8 mouse cellular contexts compared by ENCODE assay signal in genomic region chr1:180256138-180256674, GRCm38 (mm10). TPM values are rescaled to one million over a fixed set of nuclear protein-coding genes. Genes with fewer than 3 reads are reported as not detected.
A peak's percentile ranks its signal among the peaks of the same experiment; 100 is the strongest.
DNase-seq lines count a peak whose midpoint lies in the region; ATAC-seq and TF ChIP-seq lines count a peak whose summit lies in the region.

No protein-coding gene starts in this region.

- no peaks in the 10 kb centered on the region for H3K27me3 ChIP-seq in embryonic facial prominence, embryonic 15.5 days
- peaks cover 22% of the 10 kb centered on the region for H3K27me3 ChIP-seq in heart, embryonic 10.5 days (ENCODE audit: insufficient read depth, poor library complexity, severe bottlenecking)
- H3K27me3 ChIP-seq in kidney, embryonic 15.5 days, result no peaks in the 10 kb centered on the region

- H3K27ac ChIP-seq in bone marrow, adult 2 months (ENCODE audit: control insufficient read depth, insufficient read depth, low read depth, low read length, poor library complexity), result peak overlapping the region; percentile 86
- peak overlapping the region; percentile 80 for H3K27ac ChIP-seq in embryonic facial prominence, embryonic 15.5 days (replicated peaks)
- H3K27ac ChIP-seq in heart, embryonic 10.5 days, result peak overlapping the region; percentile 91
- H3K27ac ChIP-seq in kidney, embryonic 15.5 days, result peak overlapping the region; percentile 88

- WGBS in bone marrow, adult 2 months, result under 1% methylated on average over 38 of the region's 39 CpGs
- WGBS in embryonic facial prominence, embryonic 15.5 days, result under 1% methylated on average over 39 of the region's 39 CpGs
- WGBS in heart, embryonic 10.5 days, result under 1% methylated on average over 39 of the region's 39 CpGs
- WGBS in kidney, embryonic 15.5 days, result under 1% methylated on average over 31 of the region's 39 CpGs

- no peaks in the 10 kb centered on the region for H3K36me3 ChIP-seq in embryonic facial prominence, embryonic 15.5 days
- H3K36me3 ChIP-seq in heart, embryonic 10.5 days, result no peaks in the 10 kb centered on the region
- H3K36me3 ChIP-seq in kidney, embryonic 15.5 days, result no peaks in the 10 kb centered on the region

- H3K9ac ChIP-seq in embryonic facial prominence, embryonic 15.5 days, result peak overlapping the region; percentile 72
- H3K9ac ChIP-seq in kidney, embryonic 15.5 days, result peak overlapping the region; percentile 84

- DNase-seq in 416B (ENCODE audit: low read depth) (peak; percentile 94), liver (peak; percentile 99)
- DNase-seq in heart, embryonic 10.5 days (ENCODE audit: low spot score), result peak; percentile 95
- DNase-seq in spleen, postnatal 4 days (ENCODE audit: low spot score in 2 of 2), result peak; percentile 100

- 0 out of 2 replicates have a peak, but pooled peaks have one; percentile 1 for TF ChIP-seq CTCF in bone marrow, adult 2 months (IDR thresholded peaks at IDR 0.05; ENCODE audit: control insufficient read depth, insufficient read depth, low read length)

- peak; percentile 87 for TF ChIP-seq POLR2A in bone marrow, adult 2 months (IDR thresholded peaks at IDR 0.05; ENCODE audit: borderline replicate concordance, control insufficient read depth, low read depth, low read length)

- ATAC-seq in embryonic facial prominence, embryonic 15.5 days (ENCODE audit: insufficient number of reproducible peaks, low FRiP score, low TSS enrichment, low read depth), result peak; percentile 94
- peak; percentile 92 for ATAC-seq in kidney, embryonic 15.5 days (replicated peaks; ENCODE audit: low FRiP score)
- ATAC-seq in monocyte, adult 5-6 weeks (replicated peaks; ENCODE audit: insufficient number of reproducible peaks, low FRiP score, low TSS enrichment, poor library complexity, severe bottlenecking), result peak; percentile 77

- peak overlapping the region; percentile 80 for H3K4me3 ChIP-seq in bone marrow, adult 2 months (replicated peaks; ENCODE audit: control insufficient read depth, low read depth, low read length)
- peak overlapping the region; percentile 88 for H3K4me3 ChIP-seq in embryonic facial prominence, embryonic 15.5 days (replicated peaks)
- H3K4me3 ChIP-seq in heart, embryonic 10.5 days, result peak overlapping the region; percentile 88
- H3K4me3 ChIP-seq in kidney, embryonic 15.5 days (replicated peaks), result peak overlapping the region; percentile 94

- peaks cover 6% of the 10 kb centered on the region for H3K4me1 ChIP-seq in bone marrow, adult 2 months (ENCODE audit: control insufficient read depth, insufficient read depth, low read length)
- peaks cover 13% of the 10 kb centered on the region for H3K4me1 ChIP-seq in embryonic facial prominence, embryonic 15.5 days
- H3K4me1 ChIP-seq in heart, embryonic 10.5 days, result peaks cover 26% of the 10 kb centered on the region
- H3K4me1 ChIP-seq in kidney, embryonic 15.5 days, result peaks cover 28% of the 10 kb centered on the region

- peak overlapping the region; percentile 97 for H3K4me2 ChIP-seq in embryonic facial prominence, embryonic 15.5 days (replicated peaks)
- peak overlapping the region; percentile 97 for H3K4me2 ChIP-seq in kidney, embryonic 15.5 days

- H3K9me3 ChIP-seq in embryonic facial prominence, embryonic 15.5 days (replicated peaks), result no peaks in the 10 kb centered on the region
- no peaks in the 10 kb centered on the region for H3K9me3 ChIP-seq in heart, embryonic 10.5 days
- H3K9me3 ChIP-seq in kidney, embryonic 15.5 days (replicated peaks), result no peaks in the 10 kb centered on the region

RNA-seq across cellular contexts. Expression of gene Psen2, which starts 7.0 kb away (rescaled TPM):
- 43.0 and 58.1 TPM in 2 replicates for polyA plus RNA-seq in bone marrow, adult 2 months (2011; ENCODE audit: insufficient read depth, insufficient read length, low replicate concordance, missing spikeins)
- polyA plus RNA-seq in embryonic facial prominence, embryonic 15.5 days (2015; fragmentation: Nextera tagmentation; extraction: Ambion mirVana), result 22.3 and 24.6 TPM in 2 replicates
- 15.6 and 16.4 TPM in 2 replicates for polyA plus RNA-seq in heart, embryonic 10.5 days (2016; fragmentation: Nextera tagmentation; extraction: Ambion mirVana)
- 18.4 and 18.7 TPM in 2 replicates for polyA plus RNA-seq in kidney, embryonic 15.5 days (2015; fragmentation: Nextera tagmentation; extraction: Ambion mirVana)
- 30.1 to 38.0 TPM (median 30.6 TPM) in 3 replicates for total RNA-seq in monocyte, adult 5-6 weeks (2017)

RNA-seq across cellular contexts. Expression of gene Coq8a, which starts 56.8 kb away (rescaled TPM):
- polyA plus RNA-seq in bone marrow, adult 2 months (2011; ENCODE audit: insufficient read depth, insufficient read length, low replicate concordance, missing spikeins), result 7.7 and 8.2 TPM in 2 replicates
- 11.8 and 12.1 TPM in 2 replicates for polyA plus RNA-seq in embryonic facial prominence, embryonic 15.5 days (2015; fragmentation: Nextera tagmentation; extraction: Ambion mirVana)
- 4.0 and 8.2 TPM in 2 replicates for polyA plus RNA-seq in heart, embryonic 10.5 days (2016; fragmentation: Nextera tagmentation; extraction: Ambion mirVana)
- polyA plus RNA-seq in kidney, embryonic 15.5 days (2015; fragmentation: Nextera tagmentation; extraction: Ambion mirVana), result 18.4 and 18.6 TPM in 2 replicates
- 7.4 to 10.1 TPM (median 9.0 TPM) in 3 replicates for total RNA-seq in monocyte, adult 5-6 weeks (2017)

Comparison
In these comparisons a context has a peak if more than half of its experiments do, and no peak if none do; other contexts are left out.
1. Peak in every context shown above with its lines: DNase-seq, ATAC-seq, H3K4me3 ChIP-seq and H3K27ac ChIP-seq.